8 mouse cellular contexts compared by ENCODE assay signal in genomic region chr4:130557852-130558251, GRCm38 (mm10). TPM values are rescaled to one million over a fixed set of nuclear protein-coding genes. Genes with fewer than 3 reads are reported as not detected.
DNase-seq lines count a peak whose midpoint lies in the region; ATAC-seq and TF ChIP-seq lines count a peak whose summit lies in the region.

No protein-coding gene starts in this region.

- WGBS in hindbrain, embryonic 12.5 days, result 89% methylated on average over 12 of the region's 12 CpGs
- 87% methylated on average over 12 of the region's 12 CpGs for WGBS in hindbrain, embryonic 11.5 days
- 80% methylated on average over 12 of the region's 12 CpGs for WGBS in stomach, postnatal 0 days

- no peak overlapping the region for H3K9ac ChIP-seq in hindbrain, embryonic 12.5 days
- no peak overlapping the region for H3K9ac ChIP-seq in hindbrain, embryonic 11.5 days (ENCODE audit: low read depth, low read length)
- H3K9ac ChIP-seq in stomach, postnatal 0 days (ENCODE audit: low read length), result no peak overlapping the region

- H3K27ac ChIP-seq in hindbrain, embryonic 12.5 days, result peak overlapping the region; percentile 44; the same call in 1 of the 2 replicates
- no peak overlapping the region; the same call in 1 of the 2 replicates for H3K27ac ChIP-seq in hindbrain, embryonic 11.5 days (ENCODE audit: low read depth, low read length)
- no peak overlapping the region for H3K27ac ChIP-seq in stomach, postnatal 0 days (replicated peaks)

- TF ChIP-seq EP300 in stomach, postnatal 0 days (optimal IDR thresholded peaks at IDR 0.05), result no peak

- H3K27me3 ChIP-seq in hindbrain, embryonic 12.5 days, result 0 out of 2 replicates have a peak, but pooled peaks cover 4% of the 10 kb centered on the region
- no peaks in the 10 kb centered on the region for H3K27me3 ChIP-seq in hindbrain, embryonic 11.5 days (ENCODE audit: control insufficient read depth, insufficient read depth, low read length)
- H3K27me3 ChIP-seq in stomach, postnatal 0 days (ENCODE audit: control insufficient read depth, insufficient read depth, low read length), result no peaks in the 10 kb centered on the region

- TF ChIP-seq CTCF in stomach, postnatal 0 days (IDR thresholded peaks at IDR 0.05; ENCODE audit: low read depth), result no peak

- no peak overlapping the region for H3K4me3 ChIP-seq in hindbrain, embryonic 12.5 days
- no peak overlapping the region for H3K4me3 ChIP-seq in hindbrain, embryonic 11.5 days (ENCODE audit: low read depth, low read length)
- H3K4me3 ChIP-seq in stomach, postnatal 0 days (ENCODE audit: low read depth, low read length), result no peak overlapping the region

- no peaks in the 10 kb centered on the region for H3K9me3 ChIP-seq in hindbrain, embryonic 12.5 days (replicated peaks)
- H3K9me3 ChIP-seq in hindbrain, embryonic 11.5 days (ENCODE audit: control insufficient read depth, low read length), result no peaks in the 10 kb centered on the region
- H3K9me3 ChIP-seq in stomach, postnatal 0 days (ENCODE audit: control insufficient read depth, low read length), result no peaks in the 10 kb centered on the region

- ATAC-seq in hindbrain, embryonic 12.5 days (ENCODE audit: low FRiP score), result no peak
- ATAC-seq in hindbrain, embryonic 11.5 days (ENCODE audit: low FRiP score), result no peak
- no peak for ATAC-seq in activated CD4-positive, CD25-positive, alpha-beta regulatory T cell, adult 4 months
- no peak for ATAC-seq in stomach, postnatal 0 days (ENCODE audit: low FRiP score, low TSS enrichment)

- peaks cover 89% of the 10 kb centered on the region for H3K4me1 ChIP-seq in hindbrain, embryonic 12.5 days
- H3K4me1 ChIP-seq in hindbrain, embryonic 11.5 days (replicated peaks; ENCODE audit: control insufficient read depth, insufficient read depth, low read length), result peaks cover 17% of the 10 kb centered on the region
- no peaks in the 10 kb centered on the region for H3K4me1 ChIP-seq in stomach, postnatal 0 days (replicated peaks; ENCODE audit: control insufficient read depth, insufficient read depth)

- H3K36me3 ChIP-seq in hindbrain, embryonic 12.5 days, result peaks cover 8% of the 10 kb centered on the region
- no peaks in the 10 kb centered on the region for H3K36me3 ChIP-seq in hindbrain, embryonic 11.5 days (ENCODE audit: control insufficient read depth, insufficient read depth, low read length)
- no peaks in the 10 kb centered on the region for H3K36me3 ChIP-seq in stomach, postnatal 0 days (ENCODE audit: control insufficient read depth, insufficient read depth, low read length)

- no peak overlapping the region for H3K4me2 ChIP-seq in hindbrain, embryonic 12.5 days (replicated peaks)
- H3K4me2 ChIP-seq in hindbrain, embryonic 11.5 days (replicated peaks; ENCODE audit: low read depth, low read length), result no peak overlapping the region
- H3K4me2 ChIP-seq in stomach, postnatal 0 days (replicated peaks; ENCODE audit: low read depth), result no peak overlapping the region

- no peak for DNase-seq in hindbrain, embryonic 11.5 days (ENCODE audit: low spot score)
- peak; percentile 95 for DNase-seq in brain, adult 2 months (ENCODE audit: low read depth, low spot score)
- DNase-seq in heart, adult 9 months (ENCODE audit: low spot score in 2 of 2), result peak; percentile 54 to 62
- DNase-seq in kidney, postnatal 14 days, result peak; percentile 61
- DNase-seq in thymus, postnatal 10 days (ENCODE audit: low spot score in 2 of 2), result no peak
- DNase-seq in stomach, postnatal 0 days (ENCODE audit: low spot score), result no peak

RNA-seq across cellular contexts. Expression of gene Nkain1, which starts 16.1 kb away (rescaled TPM):
- polyA plus RNA-seq in hindbrain, embryonic 12.5 days (2016; fragmentation: Nextera tagmentation; extraction: Ambion mirVana), result 13.9 and 16.2 TPM in 2 replicates
- 21.6 and 27.4 TPM in 2 replicates for polyA plus RNA-seq in hindbrain, embryonic 11.5 days (2014; fragmentation: Nextera tagmentation; extraction: Ambion mirVana)
- not detected for polyA plus RNA-seq in activated CD4-positive, CD25-positive, alpha-beta regulatory T cell, adult 4 months (2017; shearing (Covaris generic))
- 0.18 and 0.24 TPM in 2 replicates for polyA plus RNA-seq in stomach, postnatal 0 days (2015; fragmentation: Nextera tagmentation; extraction: Ambion mirVana)

Comparison
In these comparisons a context has a peak if more than half of its experiments do, and no peak if none do; other contexts are left out.
1. DNase-seq: peak in brain, adult 2 months (single experiment), heart, adult 9 months (2 of 2) and kidney, postnatal 14 days (single experiment); none in hindbrain, embryonic 11.5 days (single experiment), thymus, postnatal 10 days (0 of 2) and stomach, postnatal 0 days (single experiment).
2. RNA of gene Nkain1, which starts 16.1 kb away (polyA plus RNA-seq): 21.6 to 27.4 TPM in hindbrain, embryonic 11.5 days and 13.9 to 16.2 TPM in hindbrain, embryonic 12.5 days; 0.18 to 0.24 TPM in stomach, postnatal 0 days and not detected in activated CD4-positive, CD25-positive, alpha-beta regulatory T cell, adult 4 months; every median in the first group is over 10 times any median in the second.